Mouse (Mus musculus): Measurements from ENCODE around the gene Cd63. TPM values are rescaled to one million over a fixed set of nuclear protein-coding genes. Genes with fewer than 3 reads are reported as not detected.

Cd63 gene
- polyA plus RNA-seq, 1 experiment from 2014 or later = 97.4 TPM

DNA sequence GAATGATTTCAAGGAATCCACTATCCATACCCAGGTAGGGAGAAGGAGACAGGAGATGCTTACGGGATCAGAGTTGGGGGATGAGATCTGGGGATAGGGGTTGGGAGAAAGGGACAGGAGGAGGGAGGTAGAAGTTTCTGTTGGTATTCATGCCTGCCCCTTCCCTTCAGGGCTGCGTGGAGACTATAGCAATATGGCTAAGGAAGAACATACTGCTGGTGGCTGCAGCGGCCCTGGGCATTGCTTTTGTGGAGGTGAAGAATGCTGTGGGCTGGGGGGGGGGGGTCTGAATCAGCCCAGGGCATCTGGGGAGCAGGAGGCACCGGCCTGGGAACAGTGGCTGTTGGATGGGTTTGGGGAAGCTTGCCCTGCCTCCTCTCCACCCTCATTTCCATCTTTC lies 11.5 kb downstream of the Cd63 start:
- no peaks in the 10 kb centered on the region; the same call in 1 of the 2 replicates for H3K4me1 ChIP-seq (ENCODE audit: control insufficient read depth, low read depth, low read length)
- H3K36me3 ChIP-seq (ENCODE audit: control insufficient read depth, insufficient read depth) = no peaks in the 10 kb centered on the region
- peaks cover 37% of the 10 kb centered on the region for H3K27me3 ChIP-seq (ENCODE audit: control insufficient read depth, insufficient read depth, low read depth, low read length)
- no peak overlapping the region for H3K4me2 ChIP-seq (ENCODE audit: low read depth, low read length)
- no peak for ATAC-seq (ENCODE audit: low read depth)
- no peak overlapping the region for H3K27ac ChIP-seq (ENCODE audit: low read length)
- H3K4me3 ChIP-seq (ENCODE audit: low read depth, low read length) = no peak overlapping the region
- WGBS (ENCODE audit: insufficient replicate concordance) = 67% methylated on average over 4 of the region's 4 CpGs
- no peaks in the 10 kb centered on the region for H3K9me3 ChIP-seq (replicated peaks; ENCODE audit: control insufficient read depth, low read length)
- H3K9ac ChIP-seq (ENCODE audit: low read depth, low read length) = no peak overlapping the region

DNA sequence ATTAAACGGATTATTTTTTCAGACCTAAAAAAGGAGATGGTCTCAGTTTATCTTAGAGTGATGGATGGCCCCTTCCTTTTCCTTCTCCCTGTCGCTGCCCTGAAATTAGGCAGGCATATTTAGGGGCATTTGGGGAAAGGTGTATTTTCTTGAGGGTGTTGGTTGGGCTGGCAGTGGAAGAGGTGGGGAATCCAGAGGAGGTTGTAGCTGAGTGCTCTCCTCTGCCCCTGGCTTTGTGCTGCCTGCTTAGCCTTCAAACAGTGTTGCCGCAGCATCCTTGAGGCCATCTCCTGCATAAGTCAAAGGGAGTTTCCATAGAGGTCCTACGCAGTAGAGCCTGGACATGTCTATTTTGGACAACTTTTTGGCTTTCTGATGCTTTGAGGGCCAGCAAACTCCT lies 12.0 kb downstream of the Cd63 start:
- WGBS (ENCODE audit: insufficient replicate concordance) = 55% methylated on average over 4 of the region's 4 CpGs
- no peak for ATAC-seq (ENCODE audit: low read depth)

DNA sequence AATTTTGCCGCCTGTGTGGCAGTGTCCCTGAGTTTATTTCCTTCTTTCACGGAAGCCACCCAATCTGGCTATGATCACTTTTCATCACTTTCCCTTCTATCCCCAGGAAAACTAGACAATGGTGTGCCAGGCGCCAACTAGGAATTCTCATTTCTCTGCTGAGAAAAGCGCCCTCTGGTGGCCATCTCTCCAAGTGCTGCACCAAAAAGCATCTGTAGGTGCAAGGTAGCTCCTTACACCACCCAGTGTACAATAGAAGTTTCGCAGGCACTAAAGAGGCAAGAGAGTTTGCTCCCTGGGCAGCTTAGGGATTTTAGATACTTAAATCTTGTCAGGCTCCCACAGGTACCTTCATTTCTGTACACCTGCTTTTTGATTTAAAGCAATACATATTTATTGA lies 12.4 kb downstream of the Cd63 start:
- H3K4me1 ChIP-seq (ENCODE audit: control insufficient read depth, low read depth, low read length) = peaks cover 2% of the 10 kb centered on the region; the same call in 1 of the 2 replicates
- no peak for ATAC-seq (ENCODE audit: low read depth)
- no peak overlapping the region for H3K9ac ChIP-seq (ENCODE audit: low read depth, low read length)
- H3K36me3 ChIP-seq (ENCODE audit: control insufficient read depth, insufficient read depth) = no peaks in the 10 kb centered on the region
- H3K4me2 ChIP-seq (ENCODE audit: low read depth, low read length) = no peak overlapping the region
- peaks cover 33% of the 10 kb centered on the region for H3K27me3 ChIP-seq (ENCODE audit: control insufficient read depth, insufficient read depth, low read depth, low read length)
- WGBS (ENCODE audit: insufficient replicate concordance) = 11% methylated on average over 5 of the region's 5 CpGs
- no peak overlapping the region for H3K4me3 ChIP-seq (ENCODE audit: low read depth, low read length)
- no peak overlapping the region for H3K27ac ChIP-seq (ENCODE audit: low read length)
- H3K9me3 ChIP-seq (replicated peaks; ENCODE audit: control insufficient read depth, low read length) = no peaks in the 10 kb centered on the region

More for the DNA sequence above, 12.0 kb downstream of the Cd63 start:
- Histone ChIP-seq H3K4me3 (ENCODE audit: low read depth, low read length) (no peak overlapping the region), H3K27me3 (ENCODE audit: control insufficient read depth, insufficient read depth, low read depth, low read length) (peaks cover 37% of the 10 kb centered on the region), H3K27ac (ENCODE audit: low read length) (no peak overlapping the region), H3K9me3 (replicated peaks; ENCODE audit: control insufficient read depth, low read length) (no peaks in the 10 kb centered on the region), H3K4me2 (ENCODE audit: low read depth, low read length) (no peak overlapping the region), H3K9ac (ENCODE audit: low read depth, low read length) (no peak overlapping the region), H3K4me1 (ENCODE audit: control insufficient read depth, low read depth, low read length) (no peaks in the 10 kb centered on the region; the same call in 1 of the 2 replicates), H3K36me3 (ENCODE audit: control insufficient read depth, insufficient read depth) (no peaks in the 10 kb centered on the region)

DNA sequence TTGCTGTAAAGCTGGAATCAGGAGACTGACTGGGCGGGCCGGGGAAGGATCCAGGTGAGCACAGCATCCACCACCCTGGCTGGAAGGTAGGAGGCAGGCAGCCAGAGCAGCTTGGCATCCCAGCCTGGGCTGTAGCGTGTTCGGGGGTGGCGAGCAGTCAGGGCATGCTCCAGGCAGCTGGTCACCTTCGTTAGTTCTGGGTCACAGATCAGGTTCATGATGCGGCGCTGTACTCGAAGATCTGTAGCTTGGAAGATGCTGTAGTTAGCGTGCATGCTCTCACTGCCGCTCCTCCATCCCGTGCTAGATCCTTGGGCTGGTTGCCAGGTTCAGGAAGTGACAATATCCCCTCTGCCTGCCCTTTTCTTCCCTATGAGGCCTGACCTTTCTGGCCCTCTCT lies 12.9 kb downstream of the Cd63 start:
- H3K4me3 ChIP-seq (ENCODE audit: low read depth, low read length) = no peak overlapping the region
- peaks cover 28% of the 10 kb centered on the region for H3K27me3 ChIP-seq (ENCODE audit: control insufficient read depth, insufficient read depth, low read depth, low read length)
- H3K27ac ChIP-seq (ENCODE audit: low read length) = no peak overlapping the region
- peaks cover 2% of the 10 kb centered on the region; the same call in 1 of the 2 replicates for H3K4me1 ChIP-seq (ENCODE audit: control insufficient read depth, low read depth, low read length)
- no peak for ATAC-seq (ENCODE audit: low read depth)
- WGBS (ENCODE audit: insufficient replicate concordance) = 76% methylated on average over 12 of the region's 12 CpGs
- no peak overlapping the region for H3K4me2 ChIP-seq (ENCODE audit: low read depth, low read length)
- H3K36me3 ChIP-seq (ENCODE audit: control insufficient read depth, insufficient read depth) = no peaks in the 10 kb centered on the region
- H3K9me3 ChIP-seq (replicated peaks; ENCODE audit: control insufficient read depth, low read length) = no peaks in the 10 kb centered on the region
- no peak overlapping the region for H3K9ac ChIP-seq (ENCODE audit: low read depth, low read length)

DNA sequence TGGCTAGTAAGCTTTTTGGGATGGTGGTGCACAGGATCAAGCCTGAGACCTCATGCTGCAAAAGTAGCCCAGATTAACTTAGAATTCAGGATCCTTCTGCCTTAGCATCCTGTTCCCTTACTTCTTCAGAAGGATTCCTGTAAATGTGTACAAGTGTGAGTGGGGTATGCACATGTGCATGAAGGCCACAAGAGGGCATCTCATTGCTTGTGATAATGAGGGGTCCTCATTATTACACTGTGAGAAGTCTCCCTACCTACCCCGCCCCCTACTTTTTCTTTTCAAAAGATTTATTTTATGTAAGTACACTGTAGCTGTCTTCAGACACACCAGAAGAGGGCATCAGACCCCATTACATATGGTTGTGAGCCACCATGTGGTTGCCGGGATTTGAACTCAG lies 14.8 kb downstream of the Cd63 start:
- Histone ChIP-seq H3K27me3 (ENCODE audit: control insufficient read depth, insufficient read depth, low read depth, low read length) (peaks cover 9% of the 10 kb centered on the region), H3K4me1 (ENCODE audit: control insufficient read depth, low read depth, low read length) (peaks cover 2% of the 10 kb centered on the region), H3K27ac (ENCODE audit: low read length) (no peak overlapping the region), H3K4me2 (ENCODE audit: low read depth, low read length) (no peak overlapping the region), H3K9ac (ENCODE audit: low read depth, low read length) (no peak overlapping the region), H3K9me3 (replicated peaks; ENCODE audit: control insufficient read depth, low read length) (no peaks in the 10 kb centered on the region), H3K4me3 (ENCODE audit: low read depth, low read length) (no peak overlapping the region), H3K36me3 (ENCODE audit: control insufficient read depth, insufficient read depth) (no peaks in the 10 kb centered on the region)
- ATAC-seq (ENCODE audit: low read depth) = no peak
- 64% methylated on average over 2 of the region's 2 CpGs for WGBS (ENCODE audit: insufficient replicate concordance)

DNA sequence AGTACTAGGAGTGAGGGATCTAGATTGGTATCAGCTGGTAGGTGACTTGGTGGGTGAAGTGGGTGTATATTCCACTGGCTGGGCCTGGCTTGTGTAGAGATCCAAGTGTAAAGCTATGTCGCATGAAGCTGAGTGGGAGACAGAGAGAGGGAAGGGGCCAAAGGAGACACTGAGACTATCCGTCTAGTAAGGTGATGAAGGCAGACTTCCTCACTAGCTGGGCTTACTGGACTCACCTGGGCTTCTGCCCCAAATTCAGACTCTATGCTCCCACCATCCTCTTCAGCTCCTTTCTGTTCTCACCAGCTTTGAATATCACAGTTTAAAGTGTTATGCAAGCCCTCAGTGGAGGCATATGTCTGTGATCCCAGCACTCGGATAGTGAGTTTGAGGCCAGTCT lies 15.9 kb downstream of the Cd63 start:
- H3K4me2 ChIP-seq (ENCODE audit: low read depth, low read length) = no peak overlapping the region
- peaks cover 4% of the 10 kb centered on the region for H3K4me1 ChIP-seq (ENCODE audit: control insufficient read depth, low read depth, low read length)
- no peak overlapping the region for H3K9ac ChIP-seq (ENCODE audit: low read depth, low read length)
- H3K27me3 ChIP-seq (ENCODE audit: control insufficient read depth, insufficient read depth, low read depth, low read length) = no peaks in the 10 kb centered on the region; the same call in 1 of the 2 replicates
- H3K36me3 ChIP-seq (ENCODE audit: control insufficient read depth, insufficient read depth) = no peaks in the 10 kb centered on the region
- H3K9me3 ChIP-seq (replicated peaks; ENCODE audit: control insufficient read depth, low read length) = no peaks in the 10 kb centered on the region
- 54% methylated on average over 3 of the region's 3 CpGs for WGBS (ENCODE audit: insufficient replicate concordance)
- H3K27ac ChIP-seq (ENCODE audit: low read length) = no peak overlapping the region
- H3K4me3 ChIP-seq (ENCODE audit: low read depth, low read length) = no peak overlapping the region
- ATAC-seq (ENCODE audit: low read depth) = no peak

DNA sequence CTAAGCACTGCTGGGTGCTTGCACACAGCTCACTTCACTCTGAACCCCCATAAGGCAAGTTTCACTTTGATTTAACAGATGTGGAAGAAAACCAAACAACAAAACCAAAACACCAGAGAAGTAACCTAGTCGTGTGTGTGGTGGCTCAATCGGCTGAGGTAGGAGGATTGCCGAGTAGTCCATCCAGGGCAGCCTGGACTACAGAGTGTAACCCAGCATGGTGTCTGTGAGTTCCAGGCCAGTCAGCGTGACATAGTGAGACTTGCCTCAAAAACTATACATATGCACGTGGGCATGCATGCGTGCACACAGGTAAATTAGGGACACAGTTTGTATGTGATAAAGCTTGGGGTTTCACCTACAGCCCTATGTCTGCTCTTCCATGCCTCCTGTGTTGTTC lies 16.6 kb downstream of the Cd63 start:
- no peak for ATAC-seq (ENCODE audit: low read depth)
- H3K4me1 ChIP-seq (ENCODE audit: control insufficient read depth, low read depth, low read length) = peaks cover 11% of the 10 kb centered on the region
- 63% methylated on average over 6 of the region's 6 CpGs for WGBS (ENCODE audit: insufficient replicate concordance)
- no peak overlapping the region for H3K4me2 ChIP-seq (ENCODE audit: low read depth, low read length)
- no peaks in the 10 kb centered on the region; the same call in 1 of the 2 replicates for H3K27me3 ChIP-seq (ENCODE audit: control insufficient read depth, insufficient read depth, low read depth, low read length)
- no peak overlapping the region for H3K27ac ChIP-seq (ENCODE audit: low read length)
- H3K36me3 ChIP-seq (ENCODE audit: control insufficient read depth, insufficient read depth) = no peaks in the 10 kb centered on the region
- no peak overlapping the region for H3K4me3 ChIP-seq (ENCODE audit: low read depth, low read length)
- H3K9ac ChIP-seq (ENCODE audit: low read depth, low read length) = no peak overlapping the region
- no peaks in the 10 kb centered on the region for H3K9me3 ChIP-seq (replicated peaks; ENCODE audit: control insufficient read depth, low read length)

DNA sequence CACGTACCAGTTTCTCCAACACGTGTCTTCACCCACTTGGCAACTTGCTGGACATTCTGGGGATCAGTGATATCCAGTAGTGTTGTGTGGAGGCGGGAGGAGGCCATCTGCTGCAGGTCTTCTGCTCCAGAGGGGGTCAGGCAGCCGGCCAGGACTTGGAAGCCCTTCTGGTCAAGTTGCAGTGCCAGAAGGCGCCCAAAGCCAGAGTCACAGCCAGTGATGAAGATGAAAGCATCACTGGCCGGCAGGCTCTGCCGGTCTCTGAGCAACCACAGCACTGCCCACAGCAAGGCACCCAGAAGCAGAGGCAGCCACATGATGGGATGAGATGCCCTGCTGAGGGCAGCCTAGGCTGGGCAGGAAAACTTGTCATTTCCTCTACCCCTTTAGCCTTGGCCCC lies 17.5 kb downstream of the Cd63 start:
- H3K9ac ChIP-seq (ENCODE audit: low read depth, low read length) = no peak overlapping the region
- no peaks in the 10 kb centered on the region for H3K9me3 ChIP-seq (replicated peaks; ENCODE audit: control insufficient read depth, low read length)
- 61% methylated on average over 7 of the region's 7 CpGs for WGBS (ENCODE audit: insufficient replicate concordance)
- no peak overlapping the region for H3K4me3 ChIP-seq (ENCODE audit: low read depth, low read length)
- H3K36me3 ChIP-seq (ENCODE audit: control insufficient read depth, insufficient read depth) = no peaks in the 10 kb centered on the region
- H3K27me3 ChIP-seq (ENCODE audit: control insufficient read depth, insufficient read depth, low read depth, low read length) = no peaks in the 10 kb centered on the region
- peaks cover 15% of the 10 kb centered on the region for H3K4me1 ChIP-seq (ENCODE audit: control insufficient read depth, low read depth, low read length)
- no peak overlapping the region; the same call in none of the 2 replicates for H3K27ac ChIP-seq (ENCODE audit: low read length)
- peak overlapping the region; percentile 36 for H3K4me2 ChIP-seq (ENCODE audit: low read depth, low read length)
- ATAC-seq (ENCODE audit: low read depth) = no peak

DNA sequence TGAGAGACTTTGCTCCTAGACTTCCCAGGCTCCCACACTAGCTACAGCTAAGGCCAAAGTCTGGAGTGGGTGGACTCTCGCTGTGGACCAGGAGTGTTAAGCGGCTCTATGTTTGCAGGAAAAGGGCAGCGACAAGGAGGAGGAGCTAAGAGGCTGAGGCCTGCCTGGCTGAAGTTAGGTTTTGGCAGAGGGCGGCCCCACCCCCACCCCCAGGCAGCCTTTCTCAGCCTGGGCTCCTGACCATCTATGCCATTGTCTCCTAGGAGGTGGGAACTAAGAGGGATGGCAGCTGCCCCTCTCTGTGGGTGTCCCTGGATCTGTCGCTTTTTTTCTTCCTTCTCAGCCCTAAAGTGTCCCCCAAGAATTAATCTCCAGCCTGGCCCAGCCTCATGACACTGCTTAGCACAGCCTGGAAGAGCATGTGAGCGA lies 18.4 kb downstream of the Cd63 start:
- ATAC-seq (ENCODE audit: low read depth) = peak; percentile 52
- Histone ChIP-seq H3K36me3 (ENCODE audit: control insufficient read depth, insufficient read depth) (no peaks in the 10 kb centered on the region), H3K9ac (ENCODE audit: low read depth, low read length) (no peak overlapping the region), H3K27ac (ENCODE audit: low read length) (peak overlapping the region; percentile 69), H3K4me3 (ENCODE audit: low read depth, low read length) (no peak overlapping the region), H3K27me3 (ENCODE audit: control insufficient read depth, insufficient read depth, low read depth, low read length) (no peaks in the 10 kb centered on the region), H3K4me2 (ENCODE audit: low read depth, low read length) (peak overlapping the region; percentile 36; the same call in 1 of the 2 replicates), H3K4me1 (ENCODE audit: control insufficient read depth, low read depth, low read length) (peaks cover 20% of the 10 kb centered on the region), H3K9me3 (replicated peaks; ENCODE audit: control insufficient read depth, low read length) (no peaks in the 10 kb centered on the region)
- 31% methylated on average over 6 of the region's 6 CpGs for WGBS (ENCODE audit: insufficient replicate concordance)

Data from liver, embryonic 16.5 days (tissue).